Mouse (Mus musculus): ENCODE measurements around the gene Clip2.

DNA sequence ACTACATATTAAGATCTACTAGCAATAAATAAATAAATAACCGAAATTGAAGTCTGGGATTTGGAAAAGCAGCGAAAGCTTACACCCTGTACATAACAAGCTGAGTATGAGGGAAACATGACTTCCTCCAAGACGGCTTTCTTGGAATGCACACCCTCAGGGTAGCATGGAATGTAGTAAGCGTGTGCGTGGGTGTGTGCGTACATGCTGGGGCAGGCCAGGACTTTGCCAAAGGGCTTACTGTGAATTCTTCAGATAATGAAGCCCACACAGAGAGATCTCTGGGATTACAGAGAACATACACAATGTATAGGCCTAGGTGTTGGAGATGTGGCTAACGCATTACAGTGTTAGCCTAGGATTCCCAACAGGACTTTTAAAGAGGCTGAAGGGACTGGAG is 25.3 kb upstream of the Clip2 start:
- TF ChIP-seq CTCF (conservative IDR thresholded peaks at IDR 0.05; ENCODE audit: low read length) (no peak), POU5F1 (IDR thresholded peaks at IDR 0.05; ENCODE audit: borderline replicate concordance, low read length) (no peak), NANOG (IDR thresholded peaks at IDR 0.05; ENCODE audit: borderline replicate concordance, low read length) (no peak)

All from E14TG2a.4 (cell line).